Mouse (Mus musculus) CH12.LX (cell line): ENCODE measurements around the gene Trp53rka. TPM values are rescaled to one million over a fixed set of nuclear protein-coding genes. Genes with fewer than 3 reads are reported as not detected.
A peak's percentile ranks its signal among the peaks of the same experiment; 100 is the strongest.

Experiments used
- DNase-seq: peaks from one replicate; pipeline ENCODE4 v3.0.0-alpha.2; 2013; ENCODE audit errors: extremely low read depth
- H3K27ac ChIP-seq: 2 replicates; pipeline ENCODE4 v1.5.1; 2012; ENCODE audit warnings: low read depth, mild to moderate bottlenecking, control low read depth, moderate library complexity; ENCODE audit not compliant: insufficient read depth
- H3K27me3 ChIP-seq: replicated peaks from 2 replicates; pipeline ENCODE3; 2012; ENCODE audit warnings: inconsistent platforms
- H3K36me3 ChIP-seq, 2 experiments: replicated peaks in 1 of 2; 2 replicates each; pipeline versions ENCODE3 to v1.6.1; 2012; ENCODE audit warnings: inconsistent platforms in 1 of 2, low read length in 1 of 2, mild to moderate bottlenecking in 1 of 2, mixed read lengths in 1 of 2, moderate library complexity in 1 of 2; ENCODE audit not compliant: control insufficient read depth in 1 of 2, insufficient read depth in 1 of 2
- H3K4me1 ChIP-seq, 2 experiments: 2 replicates each; pipeline ENCODE4 v1.6.1; 2012; ENCODE audit warnings: inconsistent platforms in 1 of 2, moderate library complexity in 1 of 2; ENCODE audit not compliant: insufficient read depth in 2 of 2, control insufficient read depth in 1 of 2
- H3K4me2 ChIP-seq: 2 replicates; pipeline ENCODE4 v1.6.1; 2012; ENCODE audit warnings: low read depth, mild to moderate bottlenecking, control low read depth; ENCODE audit not compliant: poor library complexity, insufficient read depth, severe bottlenecking
- H3K4me3 ChIP-seq, 3 experiments: fragments of 150-350 bp in 1 of 3; sonication (generic) in 1 of 3; replicated peaks in 1 of 3; 2 replicates each; pipeline versions ENCODE3 to v1.5.1; 2011 to 2012; ENCODE audit warnings: low read depth in 2 of 3, low read length in 2 of 3, mild to moderate bottlenecking in 2 of 3, moderate library complexity in 2 of 3, control low read depth in 1 of 3, improper control_type of control experiment in 1 of 3, inconsistent platforms in 1 of 3, mixed read lengths in 1 of 3; ENCODE audit not compliant: poor library complexity in 1 of 3
- H3K79me2 ChIP-seq: replicated peaks from 2 replicates; pipeline ENCODE4 v1.6.1; 2012; ENCODE audit warnings: mild to moderate bottlenecking, moderate library complexity; ENCODE audit not compliant: control insufficient read depth, poor library complexity, insufficient read depth, severe bottlenecking; ENCODE audit errors: extremely low read depth
- H3K9ac ChIP-seq: 2 replicates; pipeline ENCODE4 v1.6.1; 2012; ENCODE audit warnings: low read depth, mild to moderate bottlenecking, control low read depth, moderate library complexity; ENCODE audit not compliant: insufficient read depth
- H3K9me3 ChIP-seq: replicated peaks from 2 replicates; pipeline ENCODE3; 2012; ENCODE audit warnings: low read length, inconsistent platforms, mixed read lengths
- BHLHE40 ChIP-seq: IDR thresholded peaks from 2 replicates; pipeline ENCODE4 v1.6.1; 2011; ENCODE audit warnings: mild to moderate bottlenecking, low read depth, low read length, improper control_type of control experiment
- CHD1 ChIP-seq: IDR thresholded peaks from 2 replicates; pipeline ENCODE4 v1.6.1; 2012; ENCODE audit warnings: low read depth, low read length, improper control_type of control experiment, inconsistent platforms
- CHD2 ChIP-seq: IDR thresholded peaks from 2 replicates; pipeline ENCODE4 v1.6.1; 2011; ENCODE audit warnings: low read length, improper control_type of control experiment
- CTCF ChIP-seq, 2 experiments: IDR thresholded peaks in 1 of 2; conservative IDR thresholded peaks in 1 of 2; 2 replicates each; pipeline ENCODE4 v1.5.1; 2011 to 2012; ENCODE audit warnings: low read depth in 2 of 2, low read length in 2 of 2, improper control_type of control experiment in 1 of 2, inconsistent platforms in 1 of 2, mild to moderate bottlenecking in 1 of 2, moderate library complexity in 1 of 2
- E2F4 ChIP-seq: IDR thresholded peaks from 2 replicates; pipeline ENCODE4 v1.6.1; 2011; ENCODE audit warnings: low read depth, low read length, improper control_type of control experiment; ENCODE audit not compliant: insufficient replicate concordance
- ELF1 ChIP-seq: IDR thresholded peaks from 2 replicates; pipeline ENCODE4 v1.6.1; 2014; ENCODE audit warnings: low read depth, mild to moderate bottlenecking, inconsistent platforms, low read length, improper control_type of control experiment
- ETS1 ChIP-seq: conservative IDR thresholded peaks from 2 replicates; pipeline ENCODE4 v1.6.1; 2012; ENCODE audit warnings: low read depth, mild to moderate bottlenecking, inconsistent platforms, low read length, improper control_type of control experiment, moderate library complexity
- GABPA ChIP-seq: IDR thresholded peaks from 2 replicates; pipeline ENCODE4 v1.6.1; 2012; ENCODE audit warnings: low read depth, low read length, improper control_type of control experiment, inconsistent platforms; ENCODE audit not compliant: insufficient replicate concordance
- HCFC1 ChIP-seq: IDR thresholded peaks from 2 replicates; pipeline ENCODE4 v1.6.1; 2012; ENCODE audit warnings: low read depth, mild to moderate bottlenecking, inconsistent platforms, low read length, improper control_type of control experiment
- IRF4 ChIP-seq: IDR thresholded peaks from 2 replicates; pipeline ENCODE4 v1.6.1; 2014; ENCODE audit warnings: low read depth, mild to moderate bottlenecking, inconsistent platforms, low read length, improper control_type of control experiment
- JUND ChIP-seq: conservative IDR thresholded peaks from 2 replicates; pipeline ENCODE4 v1.6.1; 2011; ENCODE audit warnings: low read depth, low read length, improper control_type of control experiment
- MAFK ChIP-seq: IDR thresholded peaks from 2 replicates; pipeline ENCODE4 v1.6.1; 2011; ENCODE audit warnings: low read length, improper control_type of control experiment; ENCODE audit not compliant: insufficient replicate concordance
- MAX ChIP-seq: IDR thresholded peaks from 2 replicates; pipeline ENCODE4 v1.6.1; 2011; ENCODE audit warnings: low read length, improper control_type of control experiment
- MAZ ChIP-seq: IDR thresholded peaks from 2 replicates; pipeline ENCODE4 v1.6.1; 2012; ENCODE audit warnings: low read depth, mild to moderate bottlenecking, inconsistent platforms, low read length, improper control_type of control experiment, moderate library complexity
- MEF2A ChIP-seq: IDR thresholded peaks from 2 replicates; pipeline ENCODE4 v1.6.1; 2014; ENCODE audit warnings: low read depth, mild to moderate bottlenecking, inconsistent platforms, low read length, improper control_type of control experiment, borderline replicate concordance
- MXI1 ChIP-seq: IDR thresholded peaks from 2 replicates; pipeline ENCODE4 v1.6.1; 2011; ENCODE audit warnings: mild to moderate bottlenecking, low read depth, low read length, improper control_type of control experiment
- NRF1 ChIP-seq: IDR thresholded peaks from 2 replicates; pipeline ENCODE4 v1.6.1; 2014; ENCODE audit warnings: low read depth, mild to moderate bottlenecking, inconsistent platforms, low read length, improper control_type of control experiment, moderate library complexity
- PAX5 ChIP-seq: IDR thresholded peaks from 2 replicates; pipeline ENCODE4 v1.6.1; 2012; ENCODE audit warnings: low read length, inconsistent platforms, mixed read lengths
- POLR2A ChIP-seq: IDR thresholded peaks from 2 replicates; pipeline ENCODE4 v1.6.1; 2011; ENCODE audit warnings: low read depth, mild to moderate bottlenecking, improper control_type of control experiment, low read length
- POLR2AphosphoS2 ChIP-seq: IDR thresholded peaks from 2 replicates; pipeline ENCODE4 v1.6.1; 2011; ENCODE audit warnings: low read depth, low read length, improper control_type of control experiment
- RAD21 ChIP-seq: IDR thresholded peaks from 2 replicates; pipeline ENCODE4 v1.6.1; 2011; ENCODE audit warnings: low read depth, mild to moderate bottlenecking, low read length, improper control_type of control experiment, moderate library complexity
- RCOR1 ChIP-seq: conservative IDR thresholded peaks from 2 replicates; pipeline ENCODE4 v1.6.1; 2012; ENCODE audit warnings: low read depth, mild to moderate bottlenecking, inconsistent platforms, low read length, improper control_type of control experiment
- SMC3 ChIP-seq: IDR thresholded peaks from 2 replicates; pipeline ENCODE4 v1.6.1; 2011; ENCODE audit warnings: low read depth, low read length, improper control_type of control experiment
- TBP ChIP-seq: conservative IDR thresholded peaks from 2 replicates; pipeline ENCODE4 v1.6.1; 2011; ENCODE audit warnings: low read depth, low read length, improper control_type of control experiment
- TCF12 ChIP-seq: IDR thresholded peaks from 2 replicates; pipeline ENCODE4 v1.6.1; 2014; ENCODE audit warnings: low read depth, mild to moderate bottlenecking, inconsistent platforms, low read length, improper control_type of control experiment
- USF1 ChIP-seq: IDR thresholded peaks from 2 replicates; pipeline ENCODE4 v1.6.1; 2014; ENCODE audit warnings: low read depth, mild to moderate bottlenecking, inconsistent platforms, low read length, improper control_type of control experiment
- ZC3H11A ChIP-seq: IDR thresholded peaks from 2 replicates; pipeline ENCODE4 v1.6.1; 2012; ENCODE audit warnings: low read depth, mild to moderate bottlenecking, inconsistent platforms, low read length, improper control_type of control experiment
- ZKSCAN1 ChIP-seq: IDR thresholded peaks from 2 replicates; pipeline ENCODE4 v1.6.1; 2012; ENCODE audit warnings: low read depth, inconsistent platforms, low read length, improper control_type of control experiment, borderline replicate concordance
- ZMIZ1 ChIP-seq: IDR thresholded peaks from 2 replicates; pipeline ENCODE4 v1.6.1; 2012; ENCODE audit warnings: low read depth, mild to moderate bottlenecking, inconsistent platforms, low read length, improper control_type of control experiment
- ZNF384 ChIP-seq: IDR thresholded peaks from 2 replicates; pipeline ENCODE4 v1.6.1; 2012; ENCODE audit warnings: low read depth, low read length, improper control_type of control experiment, inconsistent platforms
- dilution Hi-C: fragments of 300-500 bp; cut with MboI; formaldehyde crosslinking; loops from 2 replicates; pipeline ENCODE4 v1.14.3; 2020; ENCODE audit warnings: low sequenced_read_pairs; ENCODE audit not compliant: extremely low pct_unique_long_range_greater_than_20kb, extremely low pct_ligation_motif_present
- in situ Hi-C: fragments of 300-500 bp; cut with MboI; formaldehyde crosslinking; loops from 3 replicates; pipeline ENCODE4 v1.14.3; 2019; ENCODE audit warnings: low sequenced_read_pairs, low pct_ligation_motif_present, low pct_unique_long_range_greater_than_20kb, mixed read lengths
- polyA plus RNA-seq: library from polyadenylated mRNA; unstranded; fragments of >175 nt; gene quantifications from 2 replicates; pipeline ENCODE4 v1.2.1, GENCODE M21; 2012; ENCODE audit warnings: low read depth; ENCODE audit not compliant: insufficient read length
- total RNA-seq, 2 experiments: library from RNA; depleted of rRNA; stranded (reverse); fragments of 300-350 nt in 1 of 2; fragments of >200 nt in 1 of 2; gene quantifications; 2 replicates each; pipeline ENCODE4 v1.2.3; 2012 to 2014

The Trp53rka gene
- total and polyA plus RNA-seq, 3 experiments = 13.0 to 17.5 (median 16.0) TPM

GRCm38 (mm10) chr2:165493587-165494210 lies 575 bp upstream of the Trp53rka start:
- Histone ChIP-seq H3K4me3 (peak overlapping the region; percentile 63 to 85 (median 64)), H3K36me3 (peaks cover 15 to 23% of the 10 kb centered on the region in 2 experiments), H3K4me2 (peak overlapping the region; percentile 68), H3K79me2 (peaks cover 5% of the 10 kb centered on the region; the same call in 1 of the 2 replicates), H3K9ac (peak overlapping the region; percentile 23; the same call in 1 of the 2 replicates), H3K27me3 (peaks cover 30% of the 10 kb centered on the region), H3K4me1 (peaks cover 3 to 17% of the 10 kb centered on the region in 2 experiments; a peak in 3 of 4 replicates), H3K27ac (no peak overlapping the region), H3K9me3 (peaks cover 12% of the 10 kb centered on the region)
- dilution Hi-C loops (no loop called here), in situ Hi-C loops (no loop called here)
- TF ChIP-seq ETS1 (no peak), POLR2AphosphoS2 (no peak), MAFK (no peak), IRF4 (no peak), MEF2A (no peak), ZC3H11A (no peak), ZNF384 (no peak)
- DNase-seq = no peak

GRCm38 (mm10) chr2:165486881-165487535 lies 6.1 kb downstream of the Trp53rka start:
- no peak overlapping the region for H3K27ac ChIP-seq
- peak overlapping the region in 1 of 3 experiments; percentile 6 for H3K4me3 ChIP-seq
- in situ Hi-C loops (no loop called here), dilution Hi-C loops (no loop called here)
- DNase-seq = peak; percentile 44
- no peaks in the 10 kb centered on the region for H3K9me3 ChIP-seq
- H3K9ac ChIP-seq = no peak overlapping the region
- peaks cover 15 to 30% of the 10 kb centered on the region in 2 experiments for H3K36me3 ChIP-seq
- H3K4me1 ChIP-seq = peaks cover 16 to 20% of the 10 kb centered on the region in 2 experiments
- H3K27me3 ChIP-seq = peaks cover 33% of the 10 kb centered on the region
- peaks cover 2% of the 10 kb centered on the region; the same call in 1 of the 2 replicates for H3K79me2 ChIP-seq
- H3K4me2 ChIP-seq = peak overlapping the region; percentile 31; the same call in 1 of the 2 replicates
- no peak for TF ChIP-seq POLR2A
- no peak for TF ChIP-seq TCF12
- no peak for TF ChIP-seq CHD2
- TF ChIP-seq USF1 = no peak
- TF ChIP-seq RAD21 = peak; percentile 83
- 0 out of 2 replicates have a peak, but pooled peaks have one; percentile 8 for TF ChIP-seq ZC3H11A
- TF ChIP-seq CTCF (conservative IDR thresholded peaks at IDR 0.05 in 1 of 2, IDR thresholded peaks at IDR 0.05 in 1 of 2; ENCODE audit: low read depth in 2 of 2, low read length in 2 of 2) = peak; percentile 80 to 90
- TF ChIP-seq E2F4 = no peak
- no peak for TF ChIP-seq MAZ
- TF ChIP-seq JUND = no peak
- no peak for TF ChIP-seq ZMIZ1
- no peak for TF ChIP-seq GABPA
- TF ChIP-seq SMC3 = peak; percentile 87
- no peak for TF ChIP-seq ZNF384
- no peak for TF ChIP-seq TBP
- no peak for TF ChIP-seq CHD1
- TF ChIP-seq MAFK = no peak
- TF ChIP-seq BHLHE40 = peak; percentile 56
- no peak for TF ChIP-seq ZKSCAN1
- TF ChIP-seq NRF1 = no peak
- no peak for TF ChIP-seq PAX5
- no peak for TF ChIP-seq MAX
- no peak for TF ChIP-seq RCOR1
- no peak for TF ChIP-seq MXI1
- no peak for TF ChIP-seq HCFC1
- no peak for TF ChIP-seq ELF1
- TF ChIP-seq POLR2AphosphoS2 = no peak
